Mouse (Mus musculus) adrenal gland, postnatal 36 days (tissue): ENCODE results near the gene Gse1. TPM values are rescaled to one million over a fixed set of nuclear protein-coding genes. Genes with fewer than 3 reads are reported as not detected.

Source experiments
- DNase-seq, 2 experiments: peaks; one replicate each; pipeline ENCODE4 v3.0.0; 2021; ENCODE audit warnings: mixed read lengths in 1 of 2
- total RNA-seq, 2 experiments: library from RNA; stranded (reverse); gene quantifications; 2 replicates each; pipeline ENCODE4 v1.2.3; 2021

The Gse1 gene
- total RNA-seq, 2 experiments from 2014 or later: 25.9 to 30.2 TPM

DNA sequence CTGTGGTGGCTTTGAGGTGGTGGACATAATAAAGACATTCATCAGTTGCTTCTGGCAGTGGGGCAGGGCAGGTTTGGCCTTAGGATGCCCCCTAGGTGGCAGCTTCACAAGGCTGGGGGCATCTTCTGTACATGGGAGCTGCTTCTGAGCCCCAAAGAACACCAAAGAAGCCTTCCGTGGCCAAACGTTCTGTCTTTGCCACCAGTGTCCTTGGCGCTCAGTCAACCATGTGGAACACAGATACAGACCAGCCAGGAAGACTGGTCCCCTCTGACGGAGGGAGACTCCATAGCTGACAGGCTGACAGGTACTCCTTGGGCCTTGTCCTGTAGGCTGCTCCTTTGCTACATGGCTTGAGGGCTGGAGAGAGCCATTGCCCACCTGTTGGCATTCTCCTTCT, 45.2 kb downstream of the Gse1 start:
- DNase-seq: peak; percentile 64 to 67

DNA sequence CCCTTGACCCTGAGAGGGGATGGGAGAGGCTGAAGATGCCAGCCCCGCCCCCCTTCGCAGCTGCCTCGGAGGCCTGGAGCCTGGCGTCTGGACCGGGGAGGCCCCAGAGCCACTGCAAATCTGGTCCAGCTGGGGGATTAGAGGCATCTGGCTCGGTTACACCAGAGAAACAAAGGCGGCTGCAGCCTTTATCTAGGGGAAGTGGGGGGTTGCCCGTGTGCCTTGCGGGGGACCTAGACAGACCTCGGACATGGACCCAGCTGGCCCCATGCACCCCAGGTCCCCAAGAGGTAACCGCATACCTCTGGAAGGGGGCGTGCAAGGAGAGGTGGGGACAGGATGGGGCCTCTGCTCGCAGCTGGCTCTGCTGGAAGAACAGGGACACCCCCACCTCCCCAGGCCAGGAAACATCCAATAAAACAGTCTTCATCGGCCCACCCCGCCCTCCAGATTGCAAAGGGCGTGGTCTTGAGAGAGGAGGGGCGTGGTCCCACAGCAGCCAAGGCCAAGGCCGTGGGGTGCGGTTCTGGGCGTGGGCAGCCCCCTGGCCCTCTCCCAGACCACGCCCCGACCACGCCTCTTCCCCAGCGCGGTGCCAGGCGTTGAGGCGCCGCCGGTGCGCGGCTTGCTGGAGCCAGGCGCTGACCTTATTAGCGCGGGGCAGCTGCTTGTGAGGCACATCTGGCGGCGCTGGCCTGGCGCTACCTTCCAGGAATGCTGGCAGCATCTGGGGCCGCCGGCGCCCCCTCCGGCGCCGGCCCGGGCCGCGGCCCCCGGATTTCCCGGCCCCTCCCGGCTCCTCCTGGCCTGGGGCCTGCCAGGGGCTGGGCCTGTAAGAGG, 48.0 kb downstream of the Gse1 start:
- peak; percentile 97 for DNase-seq

DNA sequence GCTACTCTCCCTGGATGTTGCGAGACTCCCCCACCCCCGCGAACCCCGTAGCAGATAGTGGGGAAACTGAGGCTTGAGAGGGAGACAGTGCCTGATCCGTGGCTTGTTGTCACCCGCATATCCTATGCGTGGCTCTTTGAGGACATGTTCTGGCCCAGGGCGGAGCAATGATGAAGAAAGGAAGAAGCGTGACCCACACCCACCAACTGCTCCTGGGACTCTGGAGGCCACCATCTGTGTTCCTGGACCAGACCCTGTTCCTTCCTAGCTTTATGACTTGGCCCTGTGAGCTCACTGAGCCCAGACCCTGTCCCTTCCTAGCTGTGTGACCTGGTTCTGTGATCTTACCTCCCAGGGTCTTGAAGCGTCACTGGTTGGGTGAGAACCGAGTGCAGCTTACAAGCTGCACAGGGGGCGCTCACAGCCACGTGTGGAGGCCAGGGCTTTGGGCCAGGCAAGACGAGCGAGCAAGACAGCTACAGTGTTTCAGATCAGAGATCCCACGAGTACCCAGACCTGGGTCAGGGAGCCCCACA, 48.7 kb downstream of the Gse1 start:
- DNase-seq: peak; percentile 52 to 64

DNA sequence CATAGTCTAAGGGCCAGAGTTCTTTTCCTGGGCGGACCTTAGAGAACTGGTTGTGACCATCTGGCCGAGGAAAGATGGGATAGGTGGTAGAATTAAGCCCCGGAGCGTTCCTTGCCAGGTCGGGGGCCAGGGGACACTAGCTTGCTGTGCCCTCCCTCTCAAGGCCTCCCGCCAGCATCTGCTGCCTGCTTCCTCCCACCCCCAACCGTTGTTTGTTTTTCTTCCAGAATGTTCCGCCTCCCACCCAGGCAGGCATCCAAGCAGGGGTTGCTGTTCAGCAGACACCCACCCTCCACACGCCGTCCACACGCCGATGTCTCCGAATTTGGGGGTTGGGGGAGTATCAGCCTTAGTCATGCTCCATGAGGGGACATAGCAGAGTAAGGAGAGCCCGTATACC, 49.8 kb downstream of the Gse1 start:
- DNase-seq: no peak

- peak; percentile 47 to 60 for DNase-seq
These were observed 51.2 kb downstream of the Gse1 start for GRCm38 (mm10) chr8:120279418-120279817.

DNA sequence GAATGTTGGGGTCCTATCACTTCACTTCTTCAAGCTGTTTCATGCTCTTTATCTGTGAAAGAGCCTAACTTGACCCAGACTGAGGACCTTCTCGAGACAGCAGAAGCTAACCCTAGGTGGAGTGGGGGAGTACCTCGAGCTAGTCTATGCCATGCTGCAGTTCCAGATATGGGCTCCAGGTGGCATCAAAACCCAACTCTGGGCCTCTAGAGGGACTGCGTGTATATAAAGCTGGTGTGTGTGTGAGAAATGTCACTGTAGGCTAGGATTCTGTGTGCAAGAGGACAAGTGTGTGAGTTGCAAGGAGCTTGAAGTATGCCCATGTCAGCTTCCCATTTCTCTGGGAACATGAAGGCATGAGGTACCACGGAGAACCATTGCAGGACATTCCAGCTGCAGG, 53.2 kb downstream of the Gse1 start:
- DNase-seq: peak; percentile 80 to 84

GRCm38 (mm10) chr8:120282465-120282864, 54.2 kb downstream of the Gse1 start:
- peak in 1 of 2 experiments; percentile 36 for DNase-seq

DNA sequence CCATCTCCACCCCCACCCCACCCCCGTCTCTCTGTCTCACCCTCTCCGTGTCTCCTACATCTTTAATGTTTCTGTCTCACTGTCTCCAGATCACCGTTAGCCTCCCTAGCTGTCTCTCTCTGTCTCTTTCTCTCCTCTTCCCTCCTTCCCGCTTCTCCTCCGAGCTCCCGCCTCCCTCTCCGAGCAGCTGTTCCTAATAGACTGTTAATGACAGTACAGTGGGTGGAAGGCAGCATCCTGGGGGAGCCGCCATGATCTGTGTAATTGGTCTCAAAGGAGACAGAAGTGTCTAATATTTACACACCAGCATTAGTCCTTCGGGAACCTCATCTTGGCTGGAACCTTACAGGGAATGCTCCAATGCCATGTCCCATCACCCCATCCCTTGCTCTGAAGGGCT, 56.0 kb downstream of the Gse1 start:
- DNase-seq: no peak

GRCm38 (mm10) chr8:120285033-120285432, 56.8 kb downstream of the Gse1 start:
- peak in 1 of 2 experiments; percentile 44 for DNase-seq

- no peak for DNase-seq
These were observed 57.6 kb downstream of the Gse1 start for GRCm38 (mm10) chr8:120285878-120286277.

DNA sequence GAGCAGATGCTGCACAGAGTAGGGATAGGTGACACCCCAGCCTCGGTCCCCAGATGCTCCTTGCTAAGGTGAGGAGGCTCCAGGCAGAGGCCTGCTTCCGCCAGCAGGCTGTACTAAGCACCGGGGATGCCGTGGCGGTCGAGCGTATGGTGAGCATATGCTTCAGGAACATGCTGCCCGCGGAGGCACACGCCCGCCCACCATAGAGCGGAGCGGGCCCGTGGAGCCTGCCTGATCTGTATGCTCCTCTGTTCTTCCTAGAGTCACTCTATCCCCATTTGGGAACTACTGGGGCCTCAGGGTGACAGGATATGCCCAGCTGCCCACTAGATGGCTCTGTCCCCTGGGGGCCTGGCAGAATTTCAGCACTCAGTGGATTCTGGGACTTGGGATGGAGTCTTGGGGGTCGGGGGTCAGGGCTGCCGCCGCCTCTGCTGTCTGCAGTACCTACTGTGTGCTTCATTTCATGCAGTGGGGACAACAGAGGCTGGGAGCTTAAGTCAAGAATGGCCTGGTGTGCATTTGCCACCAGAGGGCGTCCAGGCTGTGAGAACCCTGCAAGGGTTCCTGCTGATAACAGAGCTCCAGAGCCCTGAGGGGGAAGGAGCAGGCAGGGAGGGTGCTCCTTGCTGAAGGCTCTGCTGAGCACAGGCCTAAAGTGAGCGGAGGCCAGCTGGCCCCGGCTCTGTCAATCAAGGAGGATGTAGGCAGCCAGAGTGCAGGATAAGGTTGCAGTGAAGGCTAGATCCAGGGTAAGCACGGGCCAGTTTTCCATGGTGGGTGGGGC, 60.1 kb downstream of the Gse1 start:
- peak; percentile 70 to 77 for DNase-seq

DNA sequence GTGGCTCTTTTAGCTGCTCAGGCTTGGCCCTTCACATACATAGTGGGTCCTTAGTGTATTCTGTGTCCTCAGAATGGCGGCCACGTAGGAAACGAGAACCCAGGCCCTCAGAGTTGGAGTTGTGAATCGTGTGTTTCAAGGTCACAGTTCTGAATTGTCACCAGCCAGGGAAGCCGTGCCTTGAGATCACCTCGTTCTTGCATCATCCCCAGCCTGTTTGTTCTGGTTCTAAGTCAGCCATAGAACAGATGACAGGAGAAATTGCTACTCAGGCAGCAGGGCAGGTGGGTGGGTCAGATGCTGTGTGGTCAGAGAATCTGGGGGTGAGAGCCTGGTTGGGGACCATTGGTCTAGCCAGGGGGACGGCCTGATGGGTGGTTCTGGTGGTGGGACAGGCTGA, 60.9 kb downstream of the Gse1 start:
- DNase-seq: no peak

- peak; percentile 59 to 75 for DNase-seq
These were observed 61.5 kb downstream of the Gse1 start for GRCm38 (mm10) chr8:120289698-120290181.

DNA sequence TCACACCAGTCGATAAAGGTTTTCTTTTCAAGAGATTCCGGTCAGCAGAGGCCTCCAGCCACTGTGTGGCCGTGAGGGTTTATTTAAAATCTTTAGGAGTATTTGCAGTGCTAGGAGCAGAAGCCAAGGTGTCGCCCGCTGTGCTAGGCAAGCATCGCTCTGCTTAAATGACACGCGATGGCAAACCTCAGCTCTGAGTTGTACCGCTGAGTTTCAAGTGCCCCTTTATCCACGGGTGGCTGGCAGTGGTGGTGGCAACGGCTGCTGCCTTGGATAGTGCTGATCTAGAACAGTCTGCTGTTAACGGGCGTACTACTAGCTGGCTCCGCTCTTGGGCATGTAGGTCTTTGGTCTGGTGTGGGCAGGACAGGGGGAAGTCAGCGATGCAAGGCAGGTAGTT, 62.4 kb downstream of the Gse1 start:
- DNase-seq: no peak

- no peak for DNase-seq
These were observed 63.4 kb downstream of the Gse1 start for GRCm38 (mm10) chr8:120291650-120292049.

DNA sequence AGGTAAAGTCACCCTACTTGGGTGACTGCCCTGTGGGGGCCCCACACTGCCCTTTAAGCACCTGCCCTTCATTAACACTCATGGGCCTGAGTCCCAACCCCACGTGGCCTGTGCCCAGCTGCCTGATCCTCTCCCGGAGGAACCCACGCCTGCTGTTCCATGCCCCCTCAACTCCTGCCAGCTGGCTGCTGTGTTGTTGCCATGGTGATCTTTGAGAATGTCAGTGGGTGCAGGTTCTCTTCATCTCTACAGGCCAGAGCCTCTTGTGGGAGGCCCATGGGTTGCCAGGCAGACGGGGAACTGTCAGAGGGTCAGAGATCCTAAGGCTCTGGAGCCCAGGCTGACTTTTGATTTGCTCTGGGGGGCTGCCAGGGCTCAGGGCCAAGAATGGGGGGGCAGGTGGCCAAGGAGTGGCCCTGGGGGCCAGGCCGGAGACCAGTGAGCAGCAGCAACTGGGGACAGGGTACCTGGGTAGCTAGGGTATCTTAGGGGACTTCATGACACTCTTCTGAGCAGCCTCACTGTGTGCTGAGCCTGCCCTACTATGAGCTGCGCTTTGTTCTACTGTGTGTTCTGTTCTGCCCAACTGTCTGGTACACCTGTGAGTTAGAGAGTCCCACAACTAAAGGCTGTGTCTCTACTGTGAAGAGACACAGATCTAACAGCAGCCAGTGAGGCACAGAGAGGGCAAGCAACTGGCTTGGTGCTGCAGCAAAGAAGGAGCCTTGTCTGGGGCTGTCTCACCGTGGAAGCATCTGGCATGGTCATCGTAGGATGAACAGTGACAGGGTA, 64.3 kb downstream of the Gse1 start:
- DNase-seq: peak; percentile 58 to 67

- DNase-seq: no peak
These were observed 65.4 kb downstream of the Gse1 start for GRCm38 (mm10) chr8:120293421-120294357.

GRCm38 (mm10) chr8:120294982-120295870, 67.0 kb downstream of the Gse1 start:
- peak in 1 of 2 experiments; percentile 34 for DNase-seq

DNA sequence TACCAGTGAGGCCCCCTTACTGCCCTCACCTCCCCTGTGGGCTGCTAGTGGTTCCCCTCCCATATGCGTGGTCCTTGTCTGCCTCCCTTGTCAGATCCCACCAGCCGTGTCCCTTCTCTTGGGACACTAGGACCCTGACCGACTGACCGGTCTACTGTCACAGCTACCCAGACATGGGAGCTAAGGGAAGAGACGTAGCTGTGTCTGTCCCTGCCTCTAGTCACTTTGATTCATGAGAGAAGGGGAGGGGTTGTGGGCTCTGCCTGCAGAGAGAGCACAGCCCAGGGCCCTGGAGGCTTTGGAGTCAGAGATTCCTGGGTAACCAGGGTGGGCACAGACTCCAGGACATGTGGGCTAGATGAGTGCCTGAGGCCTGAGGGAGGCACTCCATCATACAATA, 68.7 kb downstream of the Gse1 start:
- peak; percentile 34 to 56 for DNase-seq
